Mouse (Mus musculus): Measurements from ENCODE around the gene Pcyt2.

- TF ChIP-seq CTCF (IDR thresholded peaks at IDR 0.05; ENCODE audit: insufficient read depth, low read depth, low read length) (no peak), POLR2A (IDR thresholded peaks at IDR 0.05; ENCODE audit: insufficient read depth, low read depth, low read length) (no peak)
Measured at GRCm38 (mm10) chr11:120618619-120619535, 1.1 kb upstream of the Pcyt2 start.
